Mouse (Mus musculus) neural tube, embryonic 14.5 days (tissue): Measurements from ENCODE around the gene Smarca5. TPM values are rescaled to one million over a fixed set of nuclear protein-coding genes. Genes with fewer than 3 reads are reported as not detected.

Experiments used
- polyA plus RNA-seq: library from polyadenylated mRNA; unstranded; fragments of >200 nt; fragmentation: Nextera tagmentation; extraction: Ambion mirVana; gene quantifications from 2 replicates; pipeline ENCODE4 v1.2.1, GENCODE M21; 2014

The Smarca5 gene
- polyA plus RNA-seq, 1 experiment from 2014 or later = 49.2 TPM

Other genes starting within 250 kb of the Smarca5 start
- gene Gypa, start 245.7 kb downstream of the Smarca5 start, polyA plus RNA-seq = 1.9 and 2.2 TPM in 2 replicates
- gene Frem3, start 128.4 kb downstream of the Smarca5 start, polyA plus RNA-seq = 0.71 and 0.75 TPM in 2 replicates
- 12.5 and 18.4 TPM in 2 replicates for gene Gab1, start 141.0 kb upstream of the Smarca5 start, polyA plus RNA-seq